Mouse (Mus musculus): Measurements from ENCODE around the gene Wfdc16.
"Not testable (repeated sequence)": the region's sequence is repeated elsewhere in the genome, so short reads cannot be mapped to it uniquely, and the experiment has no call there.

Wfdc16 gene

DNA sequence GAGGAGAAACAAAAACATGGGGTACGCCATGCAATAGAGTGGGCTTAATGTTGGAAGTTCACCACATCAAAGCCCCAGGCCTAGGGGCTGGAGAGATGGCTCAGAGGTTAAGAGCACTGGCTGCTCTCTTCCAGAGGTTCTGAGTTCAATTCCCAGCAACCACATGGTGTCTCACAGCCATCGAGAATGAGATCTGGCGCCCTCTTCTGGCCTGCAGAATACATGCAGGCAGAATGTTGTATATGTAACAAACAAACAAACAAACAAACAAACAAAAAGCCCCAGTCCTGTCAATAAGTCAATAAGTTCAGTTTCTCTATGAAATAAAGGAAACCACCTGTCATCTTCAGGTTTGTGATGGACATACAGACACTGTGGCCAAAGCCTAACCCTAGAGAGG, 38.4 kb downstream of the Wfdc16 start:
- no peak for DNase-seq (ENCODE audit: low read depth, low spot score)

DNA sequence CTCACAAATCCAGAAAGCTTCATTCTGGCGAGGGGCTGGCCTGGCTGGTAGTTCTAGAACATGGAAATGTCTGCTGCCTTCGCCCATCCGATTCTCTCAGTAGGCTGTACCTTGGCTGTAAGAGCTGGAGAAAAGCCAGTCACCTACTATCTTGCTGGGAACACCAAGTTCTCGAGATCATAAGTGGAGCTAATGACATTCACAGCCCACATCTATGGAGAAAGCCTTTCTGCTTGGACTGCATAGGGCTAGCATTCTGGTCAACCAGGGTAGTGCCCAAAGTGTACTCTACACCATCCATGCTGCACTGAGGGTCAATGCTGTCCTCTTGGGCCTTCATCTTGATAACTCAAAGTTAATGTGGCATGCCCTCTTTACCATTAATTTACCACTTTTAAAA, 45.1 kb downstream of the Wfdc16 start, which contains the start of gene Eppin:
Gene Eppin, minus strand, starts transcription at position 101 of the 400 bp plus-strand sequence.
- no peak for DNase-seq (ENCODE audit: low read depth, low spot score)

DNA sequence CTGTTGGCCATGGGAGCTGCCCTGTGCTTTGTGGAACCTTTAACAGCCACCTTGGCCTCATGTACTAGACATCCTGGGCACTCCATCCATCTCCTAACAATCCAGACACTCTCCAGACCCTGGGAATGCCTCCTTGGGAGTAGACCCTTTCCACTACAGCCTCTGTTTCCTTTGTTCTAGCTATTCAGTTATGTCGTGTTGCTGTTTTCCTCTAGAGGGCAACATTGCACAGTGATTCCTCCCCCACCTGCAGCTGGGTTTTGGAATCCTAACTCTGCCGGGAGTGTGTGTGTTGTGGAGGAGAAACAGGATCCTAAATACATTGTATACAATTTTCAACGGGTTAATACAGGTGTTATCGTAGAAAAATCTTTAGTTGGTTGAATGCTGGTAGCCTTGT, 46.6 kb downstream of the Wfdc16 start:
- DNase-seq (ENCODE audit: low read depth, low spot score): peak; percentile 78

DNA sequence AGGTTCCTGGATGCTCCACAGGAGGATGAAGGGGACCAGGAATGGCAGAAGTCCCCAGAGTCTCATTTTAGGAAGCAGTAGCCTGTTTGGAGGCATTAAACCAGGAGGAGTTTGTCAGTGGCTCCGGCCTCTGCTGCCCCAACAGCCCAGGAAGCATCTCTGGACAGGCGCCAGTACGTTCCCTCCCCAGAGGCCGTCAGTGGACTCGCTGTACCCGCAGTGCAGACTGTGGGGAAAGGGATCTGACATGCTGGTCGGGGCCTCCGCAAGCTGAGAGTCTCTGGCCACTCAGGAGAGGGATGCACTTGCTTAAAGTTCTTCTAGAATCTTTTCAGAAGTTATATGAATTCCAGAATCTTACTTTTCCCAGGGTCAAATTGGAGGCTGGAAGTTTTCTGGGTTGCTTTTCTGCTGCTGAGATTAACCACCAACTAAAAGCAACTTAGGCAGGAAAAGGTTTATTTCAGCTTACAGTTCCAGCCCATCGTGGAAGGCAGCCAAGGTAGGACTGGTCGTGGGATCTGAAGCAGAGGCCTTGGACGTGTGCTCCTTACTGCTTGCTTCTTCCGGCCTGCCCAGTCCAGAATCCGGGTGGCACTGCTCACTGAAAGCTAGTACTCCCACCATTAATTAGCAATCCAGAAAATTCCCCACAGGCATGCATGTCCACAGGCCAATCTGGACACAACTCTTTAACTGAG, 53.4 kb downstream of the Wfdc16 start, which contains the start of gene Wfdc6a:
Gene Wfdc6a, minus strand, starts transcription at position 423 of the 701 bp plus-strand sequence.
- not testable (repeated sequence) for DNase-seq (ENCODE audit: low read depth, low spot score)
